Mouse (Mus musculus) kidney, embryonic 14.5 days (tissue): ENCODE results near the gene Frrs1l. TPM values are rescaled to one million over a fixed set of nuclear protein-coding genes. Genes with fewer than 3 reads are reported as not detected.

Source experiments
- ATAC-seq: fragments of 200-750 bp; cut with Nextera tagmentation; 2 replicates; pipeline ENCODE4 v1.8.0; 2017; ENCODE audit warnings: moderate number of reproducible peaks, mild to moderate bottlenecking, moderate TSS enrichment, moderate library complexity; ENCODE audit not compliant: low FRiP score, low TSS enrichment
- H3K27ac ChIP-seq: fragments of 300-500 bp; sonication (generic); 2 replicates; pipeline ENCODE4 v1.5.1; 2014; ENCODE audit warnings: low read depth, mild to moderate bottlenecking, low read length, moderate library complexity, mixed read lengths
- H3K27me3 ChIP-seq: fragments of 300-500 bp; sonication (generic); 2 replicates; pipeline ENCODE4 v1.6.1; 2014; ENCODE audit warnings: mild to moderate bottlenecking, low read length; ENCODE audit not compliant: control insufficient read depth, insufficient read depth
- H3K36me3 ChIP-seq: fragments of 300-500 bp; sonication (generic); 2 replicates; pipeline ENCODE4 v1.6.1; 2014; ENCODE audit warnings: low read length, mixed read lengths; ENCODE audit not compliant: control insufficient read depth, insufficient read depth
- H3K4me1 ChIP-seq: fragments of 300-500 bp; sonication (generic); 2 replicates; pipeline ENCODE4 v1.6.1; 2014; ENCODE audit warnings: low read length, mixed read lengths; ENCODE audit not compliant: control insufficient read depth, insufficient read depth
- H3K4me2 ChIP-seq: fragments of 300-500 bp; sonication (generic); replicated peaks from 2 replicates; pipeline ENCODE4 v1.6.1; 2014; ENCODE audit warnings: low read depth, mild to moderate bottlenecking, low read length
- H3K4me3 ChIP-seq: fragments of 300-500 bp; sonication (generic); 2 replicates; pipeline ENCODE4 v1.5.1; 2014; ENCODE audit warnings: mild to moderate bottlenecking, low read length
- H3K9ac ChIP-seq: fragments of 300-500 bp; sonication (generic); 2 replicates; pipeline ENCODE4 v1.6.1; 2014; ENCODE audit warnings: low read depth, mild to moderate bottlenecking, low read length, moderate library complexity
- H3K9me3 ChIP-seq: fragments of 300-500 bp; sonication (generic); 2 replicates; pipeline ENCODE4 v1.6.1; 2016; ENCODE audit warnings: low read length; ENCODE audit not compliant: control insufficient read depth
- WGBS: fragments of 180-500 bp; shearing (Covaris S2); extraction: QIAGEN DNeasy Blood & Tissue Kit; methylation state at CpG from one replicate; pipeline ENCODE4 v1.1.7; 2014; 5-methylcytosine and 5-hydroxymethylcytosine counted together
- polyA plus RNA-seq: library from polyadenylated mRNA; unstranded; fragments of >200 nt; fragmentation: Nextera tagmentation; extraction: Ambion mirVana; gene quantifications from 2 replicates; pipeline ENCODE4 v1.2.1, GENCODE M21; 2014

Gene Frrs1l
- polyA plus RNA-seq, 1 experiment from 2014 or later = 0.58 TPM

DNA sequence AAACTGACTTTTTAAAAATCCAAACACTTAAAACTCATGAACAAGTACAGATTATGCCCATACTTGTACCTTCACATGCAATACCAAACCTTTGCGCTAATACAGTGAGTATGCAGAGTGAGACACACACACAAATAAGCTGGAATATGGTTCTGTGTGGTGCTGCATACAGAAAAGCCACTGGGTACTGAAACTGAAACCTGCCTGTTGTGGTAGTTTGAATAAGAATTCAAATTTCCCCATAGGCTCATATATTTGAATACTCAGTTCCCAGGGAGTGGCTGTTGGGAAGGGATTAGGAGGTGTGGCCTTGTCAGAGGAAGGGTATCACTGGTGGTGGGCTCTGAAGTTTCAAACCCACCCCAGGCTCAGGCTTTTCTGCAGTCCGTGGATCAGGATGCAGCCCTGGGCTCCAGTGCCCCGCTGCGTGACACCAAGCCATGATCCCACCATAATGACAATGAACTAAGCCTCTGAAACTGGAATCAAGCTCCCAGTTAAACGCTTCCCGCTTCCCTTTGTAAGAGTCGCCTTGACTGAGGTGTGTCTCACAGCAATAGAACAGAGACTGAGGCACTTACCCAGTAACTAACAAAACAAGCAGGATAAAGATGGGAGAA lies 77.7 kb downstream of the Frrs1l start:
- peaks cover 91% of the 10 kb centered on the region for H3K36me3 ChIP-seq
- H3K4me1 ChIP-seq = no peaks in the 10 kb centered on the region
- whole genome bisulfite sequencing = 92% methylated on average over 7 of the region's 7 CpGs
- H3K9ac ChIP-seq = no peak overlapping the region
- H3K9me3 ChIP-seq = no peaks in the 10 kb centered on the region
- no peak overlapping the region for H3K27ac ChIP-seq
- H3K27me3 ChIP-seq = no peaks in the 10 kb centered on the region
- no peak for ATAC-seq
- H3K4me3 ChIP-seq = no peak overlapping the region
- no peak overlapping the region for H3K4me2 ChIP-seq

DNA sequence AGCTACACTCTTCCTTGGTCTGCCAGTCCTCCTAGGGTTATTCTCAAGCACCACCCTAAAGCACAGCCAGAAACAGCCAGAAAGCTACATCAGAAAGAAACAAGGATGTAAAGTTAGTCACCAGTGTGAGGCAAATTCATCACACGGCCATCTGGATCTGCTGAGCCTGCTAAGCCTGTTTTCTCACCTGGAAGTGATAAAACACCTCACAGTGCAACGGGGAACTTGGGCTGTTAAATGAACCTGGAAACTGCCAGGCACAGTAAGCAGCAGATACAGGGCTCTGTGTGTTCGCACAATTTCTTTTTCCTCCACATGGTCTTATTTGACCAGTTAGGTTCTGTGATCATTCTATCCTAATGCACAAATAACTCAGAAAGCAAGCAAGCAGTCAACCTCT lies 80.6 kb downstream of the Frrs1l start:
- H3K4me3 ChIP-seq = no peak overlapping the region
- peaks cover 81% of the 10 kb centered on the region for H3K36me3 ChIP-seq
- 72% methylated on average over 3 of the region's 3 CpGs for WGBS
- H3K27me3 ChIP-seq = no peaks in the 10 kb centered on the region
- H3K27ac ChIP-seq = no peak overlapping the region
- H3K9me3 ChIP-seq = no peaks in the 10 kb centered on the region
- H3K4me1 ChIP-seq = no peaks in the 10 kb centered on the region
- no peak overlapping the region for H3K4me2 ChIP-seq
- H3K9ac ChIP-seq = no peak overlapping the region
- ATAC-seq = no peak

- Histone ChIP-seq H3K4me1 (no peaks in the 10 kb centered on the region), H3K27me3 (no peaks in the 10 kb centered on the region), H3K36me3 (peaks cover 82% of the 10 kb centered on the region), H3K27ac (no peak overlapping the region), H3K9ac (no peak overlapping the region), H3K4me2 (no peak overlapping the region), H3K4me3 (no peak overlapping the region), H3K9me3 (no peaks in the 10 kb centered on the region)
- WGBS = 96% methylated on average over 5 of the region's 5 CpGs
- ATAC-seq = no peak
Measured at GRCm38 (mm10) chr4:56907671-56908070, 82.5 kb downstream of the Frrs1l start.

Other genes with a start within 250 kb of the Frrs1l start
- not detected in 2 replicates for gene Actl7b, start 248.9 kb downstream of the Frrs1l start, polyA plus RNA-seq
- gene Actl7a, start 247.0 kb downstream of the Frrs1l start, polyA plus RNA-seq = not detected in 2 replicates
- 51.1 and 72.9 TPM in 2 replicates for gene Elp1, start 188.1 kb downstream of the Frrs1l start, polyA plus RNA-seq
- gene Fam206a, start 188.0 kb downstream of the Frrs1l start, polyA plus RNA-seq = 14.6 and 27.1 TPM in 2 replicates
- gene Ctnnal1, start 125.2 kb downstream of the Frrs1l start, polyA plus RNA-seq = 24.5 and 44.8 TPM in 2 replicates
- 8.7 and 14.3 TPM in 2 replicates for gene Tmem245, start 43.0 kb downstream of the Frrs1l start, polyA plus RNA-seq
- gene Epb41l4b, start 153.0 kb upstream of the Frrs1l start, polyA plus RNA-seq = 2.3 and 2.9 TPM in 2 replicates